Mouse (Mus musculus): ENCODE results near the gene Pef1.

DNA sequence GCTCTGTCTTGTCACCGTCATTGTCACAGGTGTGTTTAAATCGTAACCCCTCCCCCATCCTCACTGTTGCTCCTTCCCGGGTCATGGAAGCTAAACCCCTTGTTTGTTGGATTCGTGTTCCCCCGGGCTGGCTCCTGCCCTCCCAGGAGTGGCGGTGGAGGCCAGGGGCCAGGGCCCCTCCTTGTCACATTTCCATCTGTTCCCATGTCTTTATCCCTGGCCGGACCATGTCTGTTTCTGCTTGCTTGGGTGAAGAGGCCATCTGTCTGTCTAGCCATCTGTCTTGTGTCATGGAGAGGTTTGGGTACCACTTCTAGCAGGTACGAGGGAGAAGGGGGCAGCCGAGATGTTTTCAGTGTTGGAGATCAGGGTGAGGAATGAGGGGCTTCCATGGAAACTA lies 20.1 kb upstream of the Pef1 start:
- TF ChIP-seq CHD2 (IDR thresholded peaks at IDR 0.05; ENCODE audit: low read depth, low read length) (no peak), MAFK (IDR thresholded peaks at IDR 0.05; ENCODE audit: insufficient read depth, low read depth, low read length) (no peak)
